Comparison of ENCODE assay signal across 24 mouse cellular contexts in the genomic region with DNA sequence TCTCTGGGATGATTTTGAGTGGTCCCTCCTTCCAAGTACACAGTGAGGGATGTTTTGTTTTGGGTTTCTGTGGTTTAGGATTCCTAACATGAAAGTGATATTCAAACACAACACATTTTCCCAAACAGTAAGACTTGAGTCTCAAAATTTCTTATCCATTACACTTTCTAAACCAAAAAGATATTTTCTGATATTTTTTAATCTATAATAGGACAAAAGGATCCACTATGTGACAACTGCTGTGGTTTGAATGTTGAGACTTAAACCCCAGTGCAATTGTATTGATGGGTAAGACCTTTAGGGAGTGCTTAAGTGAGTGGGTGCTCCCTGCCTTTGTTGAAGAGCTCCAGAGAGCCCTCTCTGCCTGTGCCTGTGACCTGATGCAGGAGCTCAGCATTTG. TPM values are rescaled to one million over a fixed set of nuclear protein-coding genes. Genes with fewer than 3 reads are reported as not detected.
DNase-seq lines count a peak whose midpoint lies in the region; TF ChIP-seq lines count a peak whose summit lies in the region.
"Had no signal": no experiment of that assay in that cellular context is flagged by ENCODE, and none has a peak within 500 bp of the region (broad histone marks: within the 10 kb centered on the region; RNA-seq: fewer than 3 reads in every experiment).

No protein-coding gene starts in this region.

- H3K9me3 ChIP-seq in heart, embryonic 10.5 days: no peaks in the 10 kb centered on the region
- H3K9me3 ChIP-seq: embryonic facial prominence, embryonic 12.5 days; forebrain, embryonic 12.5 days; G1E; hindbrain, embryonic 13.5 days had no signal

- intact Hi-C loops in heart, postnatal 14 days (cut with DNase I): no loop called here

- H3K4me3 ChIP-seq in heart, embryonic 10.5 days: no peak overlapping the region
- H3K4me3 ChIP-seq: forebrain, embryonic 12.5 days; hindbrain, embryonic 13.5 days had no signal

- peaks cover 11% of the 10 kb centered on the region for H3K4me1 ChIP-seq in heart, embryonic 10.5 days

- H3K27me3 ChIP-seq in heart, embryonic 10.5 days (ENCODE audit: insufficient read depth, poor library complexity, severe bottlenecking): peaks cover 91% of the 10 kb centered on the region

- no peak for TF ChIP-seq CTCF in brain, embryonic 14.5 days (IDR thresholded peaks at IDR 0.05; ENCODE audit: borderline replicate concordance, extremely low read depth, insufficient read depth, insufficient read length)

- H3K27ac ChIP-seq in heart, embryonic 10.5 days: no peak overlapping the region
- H3K27ac ChIP-seq: embryonic facial prominence, embryonic 12.5 days; forebrain, embryonic 12.5 days; hindbrain, embryonic 13.5 days; hindbrain, postnatal 0 days had no signal

- no peaks in the 10 kb centered on the region for H3K36me3 ChIP-seq in heart, embryonic 10.5 days
- H3K36me3 ChIP-seq: embryonic facial prominence, embryonic 12.5 days; forebrain, embryonic 12.5 days; G1E; hindbrain, embryonic 13.5 days had no signal

- peak; percentile 43 for DNase-seq in heart, embryonic 10.5 days (ENCODE audit: low spot score)
- no peak for DNase-seq in heart, postnatal 14 days
- peak; percentile 66 for DNase-seq in Muller cell, postnatal 12 days (ENCODE audit: inconsistent ontology term)
- peak; percentile 22 for DNase-seq in brain, embryonic 14.5 days (ENCODE audit: low read depth)
- peak; percentile 51 for DNase-seq in retina, embryonic 14.5 days (ENCODE audit: low spot score)
- DNase-seq in cerebellum, adult 11-12 months: no peak
- no peak for DNase-seq in MN1 (ENCODE audit: low spot score)
- DNase-seq: adrenal gland, postnatal 14 days; cerebellum, adult 8-10 months; gastrocnemius, postnatal 36 days; heart, postnatal 10 days; kidney, adult 11 months had no signal

- TF ChIP-seq POLR2A in brain, embryonic 14.5 days (IDR thresholded peaks at IDR 0.05; ENCODE audit: borderline replicate concordance, extremely low read depth, insufficient read depth, insufficient read length, poor library complexity, severe bottlenecking): no peak

RNA-seq across cellular contexts. Expression of a gene that starts 6.2 kb away (rescaled TPM):
- polyA plus RNA-seq in heart, embryonic 10.5 days (2016; fragmentation: Nextera tagmentation; extraction: Ambion mirVana): 4.3 and 4.8 TPM in 2 replicates
- total RNA-seq in heart, postnatal 14 days (2021): under 1 TPM; 0.41 to 0.46 TPM
- polyA plus RNA-seq in brain, embryonic 14.5 days (2012; rRNA removed): 6.3 and 6.7 TPM in 2 replicates
- polyA plus RNA-seq: G1E, Patski had no signal

RNA-seq across cellular contexts. Expression of a gene that starts 7.1 kb away (rescaled TPM):
- not detected in 2 replicates for polyA plus RNA-seq in heart, embryonic 10.5 days (2016; fragmentation: Nextera tagmentation; extraction: Ambion mirVana)
- not detected for total RNA-seq in heart, postnatal 14 days (2021)
- 0.74 and 0.98 TPM in 2 replicates for polyA plus RNA-seq in brain, embryonic 14.5 days (2012; rRNA removed)
- total RNA-seq: adrenal gland, adult 18-20 months; adrenal gland, postnatal 14 days; gastrocnemius, adult 8-10 months; gastrocnemius, postnatal 36 days; heart, postnatal 10 days; hematopoietic stem cell, adult 5-6 weeks; hindbrain, postnatal 0 days had no signal
- polyA plus RNA-seq: cortical plate, adult 2 months; G1E; heart, embryonic 14.5 days; hindbrain, embryonic 13.5 days; hindbrain, postnatal 0 days; intestine, embryonic 14.5 days; Patski had no signal

Comparison
In these comparisons a context has a peak if more than half of its experiments do, and no peak if none do; other contexts are left out.
1. DNase-seq: peak in heart, embryonic 10.5 days (single experiment), Muller cell, postnatal 12 days (single experiment), brain, embryonic 14.5 days (single experiment) and retina, embryonic 14.5 days (single experiment); none in heart, postnatal 14 days (0 of 2), cerebellum, adult 11-12 months (single experiment) and MN1 (single experiment).